Mouse (Mus musculus): ENCODE data around the gene Eif4a3. TPM values are rescaled to one million over a fixed set of nuclear protein-coding genes. Genes with fewer than 3 reads are reported as not detected.

Gene Eif4a3
- polyA plus RNA-seq (2015; fragmentation: Nextera tagmentation; extraction: Ambion mirVana), result 139 and 146 TPM in 2 replicates

- H3K9me3 ChIP-seq (replicated peaks; ENCODE audit: control insufficient read depth, low read length), result no peaks in the 10 kb centered on the region
- H3K4me1 ChIP-seq (ENCODE audit: control insufficient read depth, low read depth, low read length), result peaks cover 14% of the 10 kb centered on the region
- H3K9ac ChIP-seq (ENCODE audit: low read depth, low read length), result peak within 1 kb of the TSS; percentile 95
- peak; percentile 96 for ATAC-seq (ENCODE audit: low read depth)
- peaks cover 24% of the 10 kb centered on the region for H3K36me3 ChIP-seq (ENCODE audit: control insufficient read depth, insufficient read depth)
- peak within 1 kb of the TSS; percentile 92 for H3K4me3 ChIP-seq (ENCODE audit: low read depth, low read length)
- under 1% methylated on average over 89 of the region's 89 CpGs for WGBS (ENCODE audit: insufficient replicate concordance)
- H3K27ac ChIP-seq (ENCODE audit: low read length), result peak within 1 kb of the TSS; percentile 77
- H3K4me2 ChIP-seq (ENCODE audit: low read depth, low read length), result peak within 1 kb of the TSS; percentile 96
- H3K27me3 ChIP-seq (ENCODE audit: control insufficient read depth, insufficient read depth, low read depth, low read length), result no peaks in the 10 kb centered on the region; the same call in 1 of the 2 replicates
These were observed at the start of gene Eif4a3 for GRCm38 (mm10) chr11:119299391-119300245. Eif4a3 (minus strand) TSS chr11:119300089.

GRCm38 (mm10) chr11:119347125-119347524, 47.2 kb upstream of the Eif4a3 start:
- no peaks in the 10 kb centered on the region for H3K27me3 ChIP-seq (ENCODE audit: control insufficient read depth, insufficient read depth, low read depth, low read length)
- H3K4me1 ChIP-seq (ENCODE audit: control insufficient read depth, low read depth, low read length), result no peaks in the 10 kb centered on the region
- H3K4me2 ChIP-seq (ENCODE audit: low read depth, low read length), result no peak overlapping the region
- 15% methylated on average over 4 of the region's 4 CpGs for WGBS (ENCODE audit: insufficient replicate concordance)
- no peak for ATAC-seq (ENCODE audit: low read depth)
- no peak overlapping the region for H3K27ac ChIP-seq (ENCODE audit: low read length)
- no peaks in the 10 kb centered on the region for H3K36me3 ChIP-seq (ENCODE audit: control insufficient read depth, insufficient read depth)
- no peak overlapping the region for H3K4me3 ChIP-seq (ENCODE audit: low read depth, low read length)
- no peaks in the 10 kb centered on the region for H3K9me3 ChIP-seq (replicated peaks; ENCODE audit: control insufficient read depth, low read length)
- no peak overlapping the region for H3K9ac ChIP-seq (ENCODE audit: low read depth, low read length)

- Histone ChIP-seq H3K4me2 (ENCODE audit: low read depth, low read length) (no peak overlapping the region), H3K27ac (ENCODE audit: low read length) (no peak overlapping the region), H3K4me1 (ENCODE audit: control insufficient read depth, low read depth, low read length) (no peaks in the 10 kb centered on the region), H3K36me3 (ENCODE audit: control insufficient read depth, insufficient read depth) (no peaks in the 10 kb centered on the region), H3K9ac (ENCODE audit: low read depth, low read length) (no peak overlapping the region), H3K27me3 (ENCODE audit: control insufficient read depth, insufficient read depth, low read depth, low read length) (no peaks in the 10 kb centered on the region), H3K4me3 (ENCODE audit: low read depth, low read length) (no peak overlapping the region), H3K9me3 (replicated peaks; ENCODE audit: control insufficient read depth, low read length) (no peaks in the 10 kb centered on the region)
- 27% methylated on average over 6 of the region's 6 CpGs for WGBS (ENCODE audit: insufficient replicate concordance)
- no peak for ATAC-seq (ENCODE audit: low read depth)
These were observed 45.0 kb upstream of the Eif4a3 start for GRCm38 (mm10) chr11:119344865-119345264.

GRCm38 (mm10) chr11:119344178-119344577, 44.3 kb upstream of the Eif4a3 start:
- Histone ChIP-seq H3K4me1 (ENCODE audit: control insufficient read depth, low read depth, low read length) (no peaks in the 10 kb centered on the region), H3K9ac (ENCODE audit: low read depth, low read length) (no peak overlapping the region), H3K27ac (ENCODE audit: low read length) (no peak overlapping the region), H3K4me3 (ENCODE audit: low read depth, low read length) (no peak overlapping the region), H3K4me2 (ENCODE audit: low read depth, low read length) (no peak overlapping the region), H3K9me3 (replicated peaks; ENCODE audit: control insufficient read depth, low read length) (no peaks in the 10 kb centered on the region), H3K27me3 (ENCODE audit: control insufficient read depth, insufficient read depth, low read depth, low read length) (no peaks in the 10 kb centered on the region), H3K36me3 (ENCODE audit: control insufficient read depth, insufficient read depth) (no peaks in the 10 kb centered on the region)
- WGBS (ENCODE audit: insufficient replicate concordance), result 74% methylated on average over 8 of the region's 8 CpGs
- ATAC-seq (ENCODE audit: low read depth), result no peak

- Histone ChIP-seq H3K9ac (ENCODE audit: low read depth, low read length) (no peak overlapping the region), H3K9me3 (replicated peaks; ENCODE audit: control insufficient read depth, low read length) (no peaks in the 10 kb centered on the region), H3K4me3 (ENCODE audit: low read depth, low read length) (no peak overlapping the region), H3K4me2 (ENCODE audit: low read depth, low read length) (no peak overlapping the region), H3K27ac (ENCODE audit: low read length) (no peak overlapping the region), H3K4me1 (ENCODE audit: control insufficient read depth, low read depth, low read length) (no peaks in the 10 kb centered on the region), H3K36me3 (ENCODE audit: control insufficient read depth, insufficient read depth) (no peaks in the 10 kb centered on the region), H3K27me3 (ENCODE audit: control insufficient read depth, insufficient read depth, low read depth, low read length) (no peaks in the 10 kb centered on the region)
- no peak for ATAC-seq (ENCODE audit: low read depth)
- WGBS (ENCODE audit: insufficient replicate concordance), result 4% methylated on average over 5 of the region's 5 CpGs
These were observed 39.7 kb upstream of the Eif4a3 start for GRCm38 (mm10) chr11:119339637-119340036.

DNA sequence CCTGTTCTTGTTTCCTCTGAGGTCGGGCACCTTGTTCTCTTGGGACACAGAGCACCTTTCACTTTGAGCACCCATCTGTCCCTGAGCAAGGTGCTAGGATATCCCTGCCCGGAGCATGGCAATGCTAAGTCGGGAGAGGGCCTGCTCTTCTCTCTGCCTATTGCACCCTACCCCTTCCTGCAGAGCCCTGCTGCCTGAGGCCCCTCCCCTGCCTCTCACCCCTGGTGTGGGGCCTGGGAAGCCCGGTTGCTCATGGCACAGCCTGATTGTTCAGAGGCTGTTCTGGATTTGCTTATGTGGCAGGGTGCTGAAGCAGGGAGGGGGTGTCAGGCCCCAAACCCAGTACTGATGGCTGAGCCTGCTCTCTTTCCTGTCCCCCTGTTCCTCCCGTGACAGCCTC, 39.3 kb upstream of the Eif4a3 start:
- no peak overlapping the region for H3K4me3 ChIP-seq (ENCODE audit: low read depth, low read length)
- H3K27ac ChIP-seq (ENCODE audit: low read length), result no peak overlapping the region
- no peaks in the 10 kb centered on the region for H3K4me1 ChIP-seq (ENCODE audit: control insufficient read depth, low read depth, low read length)
- no peak for ATAC-seq (ENCODE audit: low read depth)
- H3K36me3 ChIP-seq (ENCODE audit: control insufficient read depth, insufficient read depth), result no peaks in the 10 kb centered on the region
- WGBS (ENCODE audit: insufficient replicate concordance), result 48% methylated on average over 5 of the region's 5 CpGs
- H3K9me3 ChIP-seq (replicated peaks; ENCODE audit: control insufficient read depth, low read length), result no peaks in the 10 kb centered on the region
- no peak overlapping the region for H3K9ac ChIP-seq (ENCODE audit: low read depth, low read length)
- no peaks in the 10 kb centered on the region for H3K27me3 ChIP-seq (ENCODE audit: control insufficient read depth, insufficient read depth, low read depth, low read length)
- H3K4me2 ChIP-seq (ENCODE audit: low read depth, low read length), result no peak overlapping the region

DNA sequence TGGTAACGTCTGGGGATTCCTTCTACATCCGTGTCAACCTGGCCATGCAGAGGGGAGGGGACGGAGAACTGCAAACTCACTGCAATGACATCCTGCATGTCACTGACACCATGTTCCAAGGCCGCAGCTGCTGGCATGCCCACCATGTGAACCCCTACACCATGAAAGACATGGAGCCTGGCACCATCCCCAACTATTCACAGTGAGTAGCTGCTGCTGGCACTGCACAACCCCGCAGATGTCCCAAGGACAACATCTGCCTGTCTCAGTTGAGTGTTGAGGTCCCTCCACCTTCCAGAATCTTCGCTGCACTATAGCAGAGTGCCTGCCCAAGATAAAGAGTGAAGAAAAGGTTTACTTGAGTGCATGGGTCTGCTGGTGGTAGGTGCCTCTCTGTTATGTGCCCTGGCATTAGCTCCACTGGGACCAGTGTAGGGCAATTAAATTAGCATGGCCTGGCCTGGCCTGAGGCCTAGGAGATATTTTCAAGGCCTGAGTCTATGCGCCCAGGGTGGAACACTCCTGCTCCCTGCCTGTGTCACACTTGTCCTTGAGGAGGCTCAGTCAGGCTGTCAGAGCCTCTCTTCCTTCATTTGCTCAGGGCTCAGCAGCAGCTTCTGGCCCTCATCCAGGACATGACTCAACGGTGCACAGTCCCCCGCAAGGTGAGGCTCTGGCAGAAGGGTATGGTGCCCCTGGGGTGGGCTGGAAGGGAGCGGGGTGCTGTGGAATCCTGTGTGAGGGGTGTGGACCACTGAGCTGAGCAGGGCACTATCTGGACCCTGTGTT, 38.6 kb upstream of the Eif4a3 start:
- Histone ChIP-seq H3K9ac (ENCODE audit: low read depth, low read length) (no peak overlapping the region), H3K4me1 (ENCODE audit: control insufficient read depth, low read depth, low read length) (no peaks in the 10 kb centered on the region), H3K9me3 (replicated peaks; ENCODE audit: control insufficient read depth, low read length) (no peaks in the 10 kb centered on the region), H3K4me3 (ENCODE audit: low read depth, low read length) (no peak overlapping the region), H3K27ac (ENCODE audit: low read length) (no peak overlapping the region), H3K4me2 (ENCODE audit: low read depth, low read length) (no peak overlapping the region), H3K27me3 (ENCODE audit: control insufficient read depth, insufficient read depth, low read depth, low read length) (no peaks in the 10 kb centered on the region), H3K36me3 (ENCODE audit: control insufficient read depth, insufficient read depth) (no peaks in the 10 kb centered on the region)
- ATAC-seq (ENCODE audit: low read depth), result no peak
- WGBS (ENCODE audit: insufficient replicate concordance), result 66% methylated on average over 10 of the region's 10 CpGs

GRCm38 (mm10) chr11:119331970-119332369, 32.1 kb upstream of the Eif4a3 start:
- no peaks in the 10 kb centered on the region for H3K4me1 ChIP-seq (ENCODE audit: control insufficient read depth, low read depth, low read length)
- H3K36me3 ChIP-seq (ENCODE audit: control insufficient read depth, insufficient read depth), result no peaks in the 10 kb centered on the region
- no peak overlapping the region for H3K27ac ChIP-seq (ENCODE audit: low read length)
- peaks cover 6% of the 10 kb centered on the region; the same call in 1 of the 2 replicates for H3K27me3 ChIP-seq (ENCODE audit: control insufficient read depth, insufficient read depth, low read depth, low read length)
- H3K9ac ChIP-seq (ENCODE audit: low read depth, low read length), result no peak overlapping the region
- ATAC-seq (ENCODE audit: low read depth), result no peak
- no peak overlapping the region for H3K4me3 ChIP-seq (ENCODE audit: low read depth, low read length)
- H3K4me2 ChIP-seq (ENCODE audit: low read depth, low read length), result no peak overlapping the region
- WGBS (ENCODE audit: insufficient replicate concordance), result 24% methylated on average over 3 of the region's 3 CpGs
- no peaks in the 10 kb centered on the region for H3K9me3 ChIP-seq (replicated peaks; ENCODE audit: control insufficient read depth, low read length)

DNA sequence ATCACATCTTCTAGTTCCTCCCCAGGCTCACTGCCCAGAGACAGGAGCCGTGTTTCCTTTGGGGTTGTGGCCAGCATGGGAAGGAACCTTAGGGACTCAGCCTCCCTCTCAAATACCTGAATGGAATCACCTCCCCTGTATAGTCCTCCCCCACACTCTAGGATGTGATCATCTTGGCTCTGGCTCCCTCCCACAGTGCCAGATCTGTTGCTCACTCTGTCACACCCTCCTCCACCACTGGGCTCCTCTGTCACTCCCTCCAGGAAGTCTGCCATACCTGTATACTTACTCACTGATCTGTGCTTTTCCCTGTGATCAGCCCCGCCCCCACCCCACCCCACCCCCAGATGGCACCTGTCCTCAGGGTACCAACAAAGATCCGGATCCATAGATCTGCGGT, 30.7 kb upstream of the Eif4a3 start:
- Histone ChIP-seq H3K36me3 (ENCODE audit: control insufficient read depth, insufficient read depth) (no peaks in the 10 kb centered on the region), H3K4me2 (ENCODE audit: low read depth, low read length) (no peak overlapping the region), H3K4me3 (ENCODE audit: low read depth, low read length) (no peak overlapping the region), H3K9me3 (replicated peaks; ENCODE audit: control insufficient read depth, low read length) (no peaks in the 10 kb centered on the region), H3K27ac (ENCODE audit: low read length) (no peak overlapping the region), H3K9ac (ENCODE audit: low read depth, low read length) (no peak overlapping the region), H3K27me3 (ENCODE audit: control insufficient read depth, insufficient read depth, low read depth, low read length) (peaks cover 6% of the 10 kb centered on the region; the same call in 1 of the 2 replicates), H3K4me1 (ENCODE audit: control insufficient read depth, low read depth, low read length) (no peaks in the 10 kb centered on the region)
- 55% methylated on average over 4 of the region's 4 CpGs for WGBS (ENCODE audit: insufficient replicate concordance)
- no peak for ATAC-seq (ENCODE audit: low read depth)

Measured in liver, embryonic 16.5 days (tissue).